In genomic region chr2:154735416-154735815, GRCm38 (mm10) we compare ENCODE assay signal across 27 mouse cellular contexts. TPM values are rescaled to one million over a fixed set of nuclear protein-coding genes. Genes with fewer than 3 reads are reported as not detected.
"Had no signal": no experiment of that assay in that cellular context is flagged by ENCODE, and none has a peak within 500 bp of the region (broad histone marks: within the 10 kb centered on the region; RNA-seq: fewer than 3 reads in every experiment).

No protein-coding gene starts in this region.

- H3K27me3 ChIP-seq: hindbrain, embryonic 15.5 days; limb, embryonic 15.5 days; midbrain, embryonic 12.5 days; midbrain, embryonic 15.5 days; stomach, embryonic 15.5 days had no signal

- H3K9ac ChIP-seq: hindbrain, embryonic 15.5 days; limb, embryonic 15.5 days; liver, embryonic 14.5 days; liver, postnatal 0 days; lung, embryonic 14.5 days; midbrain, embryonic 12.5 days; midbrain, embryonic 15.5 days; stomach, embryonic 15.5 days had no signal

- H3K9me3 ChIP-seq: hindbrain, embryonic 15.5 days; limb, embryonic 15.5 days; midbrain, embryonic 12.5 days; midbrain, embryonic 15.5 days; stomach, embryonic 15.5 days had no signal

- H3K27ac ChIP-seq: hindbrain, embryonic 15.5 days; limb, embryonic 15.5 days; liver, embryonic 14.5 days; macrophage; midbrain, embryonic 12.5 days; midbrain, embryonic 15.5 days; stomach, embryonic 15.5 days had no signal

- H3K36me3 ChIP-seq: hindbrain, embryonic 15.5 days; limb, embryonic 15.5 days; midbrain, embryonic 12.5 days; midbrain, embryonic 15.5 days; stomach, embryonic 15.5 days had no signal

- H3K4me1 ChIP-seq: midbrain, embryonic 12.5 days; midbrain, embryonic 15.5 days; stomach, embryonic 15.5 days had no signal

- DNase-seq: kidney, adult 9 months; kidney, postnatal 4 days; left cerebral cortex, postnatal 4 days; liver, postnatal 0 days; lung, embryonic 14.5 days; right cerebral cortex, adult 18-20 months; right cerebral cortex, postnatal 14 days; right cerebral cortex, postnatal 4 days; thymus, postnatal 25 days had no signal

- H3K4me3 ChIP-seq: hindbrain, embryonic 15.5 days; limb, embryonic 15.5 days; midbrain, embryonic 12.5 days; midbrain, embryonic 15.5 days; stomach, embryonic 15.5 days had no signal

- ATAC-seq: liver, postnatal 0 days; lung, postnatal 0 days; midbrain, embryonic 15.5 days had no signal

- H3K4me2 ChIP-seq: hindbrain, embryonic 15.5 days; limb, embryonic 15.5 days; liver, embryonic 11.5 days; lung, embryonic 14.5 days; midbrain, embryonic 12.5 days; midbrain, embryonic 15.5 days; stomach, embryonic 15.5 days had no signal

RNA-seq across cellular contexts. Expression of gene Gm14214, which starts 34.4 kb away (rescaled TPM):
- total RNA-seq: layer of hippocampus, adult 18-20 months; layer of hippocampus, postnatal 14 days; left cerebral cortex, adult 8-10 months; left cerebral cortex, postnatal 14 days; left cerebral cortex, postnatal 4 days; megakaryocyte, adult 5-6 weeks; neutrophil, adult 5-6 weeks had no signal
- polyA plus RNA-seq: hindbrain, embryonic 15.5 days; intestine, embryonic 14.5 days; intestine, postnatal 0 days; limb, embryonic 15.5 days; liver, embryonic 11.5 days; liver, embryonic 14.5 days; liver, postnatal 0 days; lung, embryonic 14.5 days; lung, postnatal 0 days; macrophage; midbrain, embryonic 12.5 days; midbrain, embryonic 15.5 days; stomach, embryonic 15.5 days; thymus, postnatal 0 days had no signal

RNA-seq across cellular contexts. Expression of gene a, which starts 55.8 kb away (rescaled TPM):
- total RNA-seq: layer of hippocampus, adult 18-20 months; left cerebral cortex, adult 8-10 months; left cerebral cortex, postnatal 14 days; megakaryocyte, adult 5-6 weeks; neutrophil, adult 5-6 weeks had no signal
- polyA plus RNA-seq: liver, postnatal 0 days; lung, embryonic 14.5 days; lung, postnatal 0 days; macrophage had no signal
